ENCODE assay signal across 25 mouse cellular contexts in the genomic region with DNA sequence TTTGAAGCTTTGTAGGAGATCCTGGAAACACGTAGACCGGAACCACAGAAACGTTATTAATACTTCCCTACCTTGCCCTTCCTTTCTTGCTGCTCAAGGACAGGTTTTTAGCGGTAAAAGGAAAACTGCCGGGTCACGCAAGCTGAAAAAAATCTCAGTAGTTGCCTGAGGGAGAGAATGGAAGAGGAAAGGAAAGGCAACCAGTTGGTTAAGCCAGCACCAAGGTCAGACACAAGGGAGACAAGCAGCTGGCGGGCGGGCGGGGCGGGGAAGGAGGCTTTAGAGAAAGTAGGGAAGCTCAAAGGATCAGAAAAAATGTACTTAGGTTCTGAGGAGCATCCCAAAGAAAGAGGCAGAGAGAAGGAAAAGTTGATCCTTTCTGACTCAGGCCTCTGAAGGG.
"Had no signal": no experiment of that assay in that cellular context is flagged by ENCODE, and none has a peak within 500 bp of the region (broad histone marks: within the 10 kb centered on the region; RNA-seq: fewer than 3 reads in every experiment).

No protein-coding gene starts in this region.

- H3K4me1 ChIP-seq: heart, embryonic 10.5 days; intestine, embryonic 15.5 days; limb, embryonic 13.5 days; limb, embryonic 15.5 days had no signal

- H3K27me3 ChIP-seq: heart, embryonic 12.5 days; hindbrain, embryonic 12.5 days; intestine, embryonic 15.5 days; kidney, embryonic 15.5 days; limb, embryonic 13.5 days; limb, embryonic 15.5 days; liver, embryonic 12.5 days had no signal

- H3K27ac ChIP-seq: gastrocnemius, adult 2 months; heart, embryonic 10.5 days; hindbrain, embryonic 10.5 days; hindbrain, embryonic 12.5 days; hindbrain, embryonic 14.5 days; intestine, embryonic 15.5 days; kidney, embryonic 15.5 days; kidney, postnatal 0 days; layer of hippocampus, adult 2 months; limb, embryonic 13.5 days; limb, embryonic 15.5 days; liver, embryonic 12.5 days; liver, embryonic 14.5 days had no signal

- H3K4me3 ChIP-seq: gastrocnemius, adult 2 months; heart, embryonic 10.5 days; heart, embryonic 12.5 days; hindbrain, embryonic 10.5 days; hindbrain, embryonic 12.5 days; intestine, embryonic 15.5 days; kidney, embryonic 15.5 days; layer of hippocampus, adult 2 months; limb, embryonic 13.5 days; limb, embryonic 15.5 days; liver, embryonic 12.5 days had no signal

- H3K9me3 ChIP-seq: heart, embryonic 10.5 days; heart, embryonic 12.5 days; hindbrain, embryonic 10.5 days; hindbrain, embryonic 12.5 days; intestine, embryonic 15.5 days; kidney, embryonic 15.5 days; limb, embryonic 13.5 days; limb, embryonic 15.5 days; liver, embryonic 12.5 days had no signal

- H3K9ac ChIP-seq: heart, embryonic 12.5 days; hindbrain, embryonic 12.5 days; hindbrain, embryonic 14.5 days; intestine, embryonic 15.5 days; kidney, embryonic 15.5 days; limb, embryonic 13.5 days; limb, embryonic 15.5 days; liver, embryonic 12.5 days; liver, embryonic 14.5 days had no signal

- DNase-seq: gastrocnemius, adult 2 months; gastrocnemius, postnatal 10 days; gastrocnemius, postnatal 25 days; heart, adult 18-20 months; heart, postnatal 10 days; heart, postnatal 4 days; kidney, adult 18-20 months; kidney, adult 9 months; kidney, postnatal 14 days; kidney, postnatal 36 days; layer of hippocampus, postnatal 36 days; left cerebral cortex, postnatal 4 days had no signal
